Mouse (Mus musculus): ENCODE data around the gene Ttll11. TPM values are rescaled to one million over a fixed set of nuclear protein-coding genes. Genes with fewer than 3 reads are reported as not detected.
A peak's percentile ranks its signal among the peaks of the same experiment; 100 is the strongest.

Gene Ttll11
- polyA plus RNA-seq, 1 experiment from 2014 or later = 0.86 TPM

GRCm38 (mm10) chr2:35779266-35779665 lies 200.4 kb downstream of the Ttll11 start:
- H3K36me3 ChIP-seq = no peaks in the 10 kb centered on the region
- H3K4me1 ChIP-seq = peaks cover 58% of the 10 kb centered on the region
- no peak overlapping the region for H3K4me2 ChIP-seq
- no peak overlapping the region for H3K4me3 ChIP-seq
- ATAC-seq (ENCODE audit: extremely low read depth, insufficient number of reproducible peaks, low FRiP score, low TSS enrichment) = no peak
- peaks cover 5% of the 10 kb centered on the region; the same call in 1 of the 2 replicates for H3K27me3 ChIP-seq (replicated peaks)
- 81% methylated on average over 5 of the region's 5 CpGs for WGBS
- no peak overlapping the region for H3K9ac ChIP-seq
- H3K9me3 ChIP-seq = no peaks in the 10 kb centered on the region
- H3K27ac ChIP-seq (replicated peaks) = no peak overlapping the region

DNA sequence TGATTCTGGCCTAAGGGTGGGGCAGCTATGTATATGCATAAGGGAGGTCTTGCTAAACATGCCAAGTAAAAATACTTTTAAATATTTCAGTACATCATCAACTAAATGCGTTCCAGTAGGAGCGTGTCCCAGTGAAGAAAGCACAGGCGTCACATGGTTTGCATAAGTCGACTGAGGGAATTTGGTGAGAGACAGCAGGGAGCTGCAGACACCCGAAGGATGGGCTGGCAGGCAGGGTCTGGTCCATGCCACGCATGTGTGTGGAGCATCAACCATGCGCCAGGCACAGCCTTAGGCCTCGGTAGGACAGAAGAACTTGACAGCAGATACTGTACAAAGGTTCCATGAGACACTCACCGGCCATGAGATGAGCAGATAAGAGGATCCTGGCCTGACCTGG lies 202.8 kb downstream of the Ttll11 start:
- no peak for ATAC-seq (ENCODE audit: extremely low read depth, insufficient number of reproducible peaks, low FRiP score, low TSS enrichment)
- H3K9ac ChIP-seq = peak overlapping the region; percentile 44; the same call in 1 of the 2 replicates
- peak overlapping the region; percentile 22; the same call in 1 of the 2 replicates for H3K4me3 ChIP-seq
- H3K4me2 ChIP-seq = peak overlapping the region; percentile 43
- H3K9me3 ChIP-seq = no peaks in the 10 kb centered on the region
- WGBS = 68% methylated on average over 9 of the region's 9 CpGs
- H3K27ac ChIP-seq (replicated peaks) = peak overlapping the region; percentile 79; the same call in 1 of the 2 replicates
- no peaks in the 10 kb centered on the region for H3K27me3 ChIP-seq (replicated peaks)
- H3K36me3 ChIP-seq = no peaks in the 10 kb centered on the region
- peaks cover 51% of the 10 kb centered on the region for H3K4me1 ChIP-seq

DNA sequence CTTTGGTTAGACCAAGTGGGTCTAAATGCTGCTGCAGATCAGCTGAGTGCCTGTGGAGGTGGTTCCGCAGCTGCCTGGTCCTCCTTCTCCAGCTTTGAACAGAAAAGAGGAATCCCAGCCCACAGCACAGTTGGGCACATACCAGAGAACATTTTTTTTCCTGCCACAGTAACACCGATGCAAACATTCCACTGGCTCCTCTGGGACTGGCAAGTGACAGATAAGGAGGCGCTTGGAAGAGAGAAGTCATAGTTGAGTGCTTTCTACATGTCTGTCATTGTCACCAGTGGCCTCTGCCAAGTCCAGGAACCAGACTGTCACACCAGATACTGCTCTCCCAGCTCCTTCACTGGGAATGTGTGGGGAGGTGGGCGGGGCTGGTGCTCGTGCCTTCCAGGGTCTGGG lies 204.1 kb downstream of the Ttll11 start:
- Histone ChIP-seq H3K36me3 (no peaks in the 10 kb centered on the region), H3K27me3 (replicated peaks) (no peaks in the 10 kb centered on the region), H3K9ac (0 out of 2 replicates have a peak overlapping the region, but pooled peaks have one; percentile 29), H3K4me1 (peaks cover 48% of the 10 kb centered on the region), H3K9me3 (no peaks in the 10 kb centered on the region), H3K4me2 (peak overlapping the region; percentile 43), H3K27ac (replicated peaks) (peak overlapping the region; percentile 79), H3K4me3 (peak overlapping the region; percentile 22)
- ATAC-seq (ENCODE audit: extremely low read depth, insufficient number of reproducible peaks, low FRiP score, low TSS enrichment) = peak; percentile 78; the same call in 1 of the 2 replicates
- WGBS = 9% methylated on average over 5 of the region's 5 CpGs

- Histone ChIP-seq H3K27me3 (replicated peaks) (no peaks in the 10 kb centered on the region), H3K4me2 (no peak overlapping the region), H3K27ac (replicated peaks) (no peak overlapping the region), H3K9ac (no peak overlapping the region), H3K36me3 (no peaks in the 10 kb centered on the region), H3K9me3 (no peaks in the 10 kb centered on the region), H3K4me1 (peaks cover 55% of the 10 kb centered on the region), H3K4me3 (no peak overlapping the region)
- ATAC-seq (ENCODE audit: extremely low read depth, insufficient number of reproducible peaks, low FRiP score, low TSS enrichment) = no peak
- 56% methylated on average over 2 of the region's 2 CpGs for WGBS
These were observed 209.2 kb downstream of the Ttll11 start for GRCm38 (mm10) chr2:35770541-35770940.

DNA sequence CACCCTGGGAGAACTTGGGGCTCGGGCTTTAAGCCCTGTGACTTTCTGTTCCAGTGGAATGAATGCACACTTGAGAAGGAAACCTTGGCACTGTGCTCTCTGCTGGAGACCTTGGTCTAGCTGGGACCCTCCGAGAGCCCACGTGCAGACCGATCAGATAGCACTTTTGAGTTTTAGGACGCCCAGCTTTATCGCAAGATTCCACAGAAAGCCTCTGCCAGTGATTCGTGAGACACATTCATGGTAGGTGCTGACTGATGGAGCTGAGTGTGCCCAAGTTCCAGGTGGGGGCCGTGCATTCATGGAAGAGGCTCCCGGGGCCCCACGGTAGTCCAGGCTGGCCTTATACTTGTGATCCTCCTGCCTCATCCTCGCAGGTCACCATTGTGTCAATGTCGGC lies 210.3 kb downstream of the Ttll11 start:
- Histone ChIP-seq H3K9me3 (no peaks in the 10 kb centered on the region), H3K36me3 (no peaks in the 10 kb centered on the region), H3K4me3 (no peak overlapping the region), H3K4me2 (no peak overlapping the region), H3K27me3 (replicated peaks) (no peaks in the 10 kb centered on the region), H3K27ac (replicated peaks) (peak overlapping the region; percentile 83), H3K4me1 (peaks cover 44% of the 10 kb centered on the region), H3K9ac (peak overlapping the region; percentile 5; the same call in 1 of the 2 replicates)
- ATAC-seq (ENCODE audit: extremely low read depth, insufficient number of reproducible peaks, low FRiP score, low TSS enrichment) = no peak
- 63% methylated on average over 12 of the region's 12 CpGs for WGBS

DNA sequence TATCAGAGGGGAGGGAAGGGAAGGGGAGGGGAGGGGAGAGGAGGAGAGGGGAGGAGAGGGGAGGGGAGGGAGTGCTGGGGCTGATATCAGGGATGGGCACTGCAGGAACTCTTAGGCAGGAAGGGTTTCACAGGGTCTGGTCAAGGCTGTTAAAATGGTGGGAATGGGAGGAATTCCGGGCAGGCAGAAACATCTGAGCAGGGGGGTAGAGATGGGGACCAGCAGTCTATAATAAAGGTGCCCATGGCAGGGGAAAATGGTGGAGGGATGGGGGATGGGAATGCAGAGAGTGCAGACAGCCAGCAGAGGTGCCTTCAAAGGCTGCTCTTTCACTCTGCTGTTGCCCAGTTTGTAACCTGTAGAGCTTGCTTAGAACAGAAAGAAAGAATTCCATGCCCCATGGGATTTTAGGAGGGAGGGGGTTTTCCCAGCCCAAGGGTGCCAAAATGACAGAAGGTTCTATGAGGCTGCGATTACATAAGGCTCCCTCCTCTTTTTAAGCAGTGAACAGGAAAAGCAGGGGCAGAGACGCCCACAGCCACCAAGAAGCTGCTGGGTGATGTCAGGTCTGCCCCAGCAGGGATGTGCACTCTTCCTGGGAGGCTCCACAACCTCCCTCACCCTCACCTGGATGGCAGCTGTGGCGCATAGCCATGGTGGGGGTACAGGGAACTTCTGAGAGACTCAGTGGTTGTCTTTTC lies 211.0 kb downstream of the Ttll11 start:
- no peaks in the 10 kb centered on the region for H3K9me3 ChIP-seq
- H3K4me3 ChIP-seq = no peak overlapping the region
- peak overlapping the region; percentile 5; the same call in 1 of the 2 replicates for H3K9ac ChIP-seq
- WGBS = 32% methylated on average over 4 of the region's 4 CpGs
- no peaks in the 10 kb centered on the region for H3K27me3 ChIP-seq (replicated peaks)
- no peak overlapping the region for H3K4me2 ChIP-seq
- H3K27ac ChIP-seq (replicated peaks) = peak overlapping the region; percentile 83
- ATAC-seq (ENCODE audit: extremely low read depth, insufficient number of reproducible peaks, low FRiP score, low TSS enrichment) = peak; percentile 35; the same call in 1 of the 2 replicates
- H3K4me1 ChIP-seq = peaks cover 47% of the 10 kb centered on the region
- no peaks in the 10 kb centered on the region for H3K36me3 ChIP-seq

- no peaks in the 10 kb centered on the region for H3K27me3 ChIP-seq (replicated peaks)
- peaks cover 47% of the 10 kb centered on the region for H3K4me1 ChIP-seq
- H3K4me2 ChIP-seq = no peak overlapping the region
- peak overlapping the region; percentile 83; the same call in 1 of the 2 replicates for H3K27ac ChIP-seq (replicated peaks)
- 28% methylated on average over 14 of the region's 14 CpGs for WGBS
- H3K9me3 ChIP-seq = no peaks in the 10 kb centered on the region
- H3K36me3 ChIP-seq = no peaks in the 10 kb centered on the region
- H3K4me3 ChIP-seq = no peak overlapping the region
- ATAC-seq (ENCODE audit: extremely low read depth, insufficient number of reproducible peaks, low FRiP score, low TSS enrichment) = 0 out of 2 replicates have a peak, but pooled peaks have one; percentile 40
- H3K9ac ChIP-seq = peak overlapping the region; percentile 47; the same call in 1 of the 2 replicates
These were observed 211.7 kb downstream of the Ttll11 start for GRCm38 (mm10) chr2:35767834-35768537.

- 59% methylated on average over 8 of the region's 8 CpGs for WGBS
- Histone ChIP-seq H3K4me3 (no peak overlapping the region), H3K27ac (replicated peaks) (no peak overlapping the region), H3K4me2 (no peak overlapping the region), H3K4me1 (peaks cover 51% of the 10 kb centered on the region), H3K9me3 (no peaks in the 10 kb centered on the region), H3K9ac (no peak overlapping the region), H3K27me3 (replicated peaks) (no peaks in the 10 kb centered on the region), H3K36me3 (no peaks in the 10 kb centered on the region)
- no peak for ATAC-seq (ENCODE audit: extremely low read depth, insufficient number of reproducible peaks, low FRiP score, low TSS enrichment)
These were observed 215.4 kb downstream of the Ttll11 start for GRCm38 (mm10) chr2:35764328-35764727.

DNA sequence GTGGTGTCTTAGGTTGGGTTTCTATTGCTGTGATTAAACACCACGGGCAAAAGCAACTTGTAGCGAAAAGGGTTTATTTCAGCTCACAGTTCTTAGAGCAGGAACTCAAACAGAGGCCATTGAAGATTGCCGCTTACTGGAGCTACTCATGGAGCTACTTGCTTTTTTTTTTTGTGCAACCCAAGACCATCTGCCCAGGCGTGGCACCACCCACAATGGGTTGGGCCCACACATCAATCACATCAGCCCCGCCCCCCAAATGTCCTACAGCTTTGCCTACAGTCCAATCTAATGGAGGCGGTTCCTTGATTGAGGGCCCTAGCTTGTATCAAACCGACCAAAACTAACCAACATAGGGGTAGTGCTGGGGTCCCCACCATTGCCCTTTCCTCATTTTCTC lies 215.9 kb downstream of the Ttll11 start:
- Histone ChIP-seq H3K27ac (replicated peaks) (no peak overlapping the region), H3K36me3 (no peaks in the 10 kb centered on the region), H3K9me3 (no peaks in the 10 kb centered on the region), H3K4me2 (no peak overlapping the region), H3K4me1 (peaks cover 46% of the 10 kb centered on the region), H3K27me3 (replicated peaks) (no peaks in the 10 kb centered on the region), H3K4me3 (no peak overlapping the region), H3K9ac (no peak overlapping the region)
- ATAC-seq (ENCODE audit: extremely low read depth, insufficient number of reproducible peaks, low FRiP score, low TSS enrichment) = no peak
- WGBS = 84% methylated on average over 7 of the region's 7 CpGs

DNA sequence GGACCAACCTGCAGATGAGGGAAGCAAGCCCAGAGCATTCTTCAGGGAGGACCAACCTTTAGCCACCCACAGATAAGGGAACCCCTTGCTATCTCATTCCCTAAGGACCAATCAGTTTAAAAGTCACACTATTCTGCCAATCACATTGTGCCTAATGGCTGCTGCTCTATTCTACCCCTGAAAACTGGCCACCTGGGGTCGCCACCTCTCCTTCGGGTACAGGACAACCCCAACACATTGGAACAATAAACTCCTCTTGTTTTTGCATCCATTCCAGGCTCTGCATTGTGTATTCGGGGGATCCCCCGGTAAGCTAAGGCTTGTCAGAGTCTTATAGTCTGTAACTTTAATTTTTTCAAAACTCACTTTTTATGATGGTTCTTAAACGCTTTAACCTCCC lies 218.3 kb downstream of the Ttll11 start:
- WGBS = 81% methylated on average over 5 of the region's 5 CpGs
- ATAC-seq (ENCODE audit: extremely low read depth, insufficient number of reproducible peaks, low FRiP score, low TSS enrichment) = no peak
- Histone ChIP-seq H3K4me3 (no peak overlapping the region), H3K36me3 (no peaks in the 10 kb centered on the region), H3K9me3 (no peaks in the 10 kb centered on the region), H3K4me1 (peaks cover 24% of the 10 kb centered on the region), H3K27me3 (replicated peaks) (peaks cover 5% of the 10 kb centered on the region; the same call in 1 of the 2 replicates), H3K9ac (no peak overlapping the region), H3K4me2 (no peak overlapping the region), H3K27ac (replicated peaks) (no peak overlapping the region)

- H3K9me3 ChIP-seq = no peaks in the 10 kb centered on the region
- ATAC-seq (ENCODE audit: extremely low read depth, insufficient number of reproducible peaks, low FRiP score, low TSS enrichment) = no peak
- H3K4me2 ChIP-seq = no peak overlapping the region
- no peak overlapping the region for H3K9ac ChIP-seq
- H3K4me1 ChIP-seq = peaks cover 18% of the 10 kb centered on the region
- H3K27me3 ChIP-seq (replicated peaks) = peaks cover 5% of the 10 kb centered on the region; the same call in 1 of the 2 replicates
- no peaks in the 10 kb centered on the region for H3K36me3 ChIP-seq
- H3K27ac ChIP-seq (replicated peaks) = no peak overlapping the region
- H3K4me3 ChIP-seq = no peak overlapping the region
These were observed 218.8 kb downstream of the Ttll11 start for GRCm38 (mm10) chr2:35760867-35761266.

Measured in heart, embryonic 13.5 days (tissue).